Mouse (Mus musculus) lung, embryonic 14.5 days (tissue): Measurements from ENCODE around the gene Galnt4. TPM values are rescaled to one million over a fixed set of nuclear protein-coding genes. Genes with fewer than 3 reads are reported as not detected.

ENCODE experiments used
- ATAC-seq: fragments of 200-750 bp; cut with Nextera tagmentation; 2 replicates; pipeline ENCODE4 v1.8.0; 2017; ENCODE audit warnings: mild to moderate bottlenecking, moderate TSS enrichment, moderate library complexity; ENCODE audit not compliant: insufficient read depth
- DNase-seq: peaks from one replicate; pipeline ENCODE4 v3.0.0-alpha.2; 2015
- H3K27ac ChIP-seq: fragments of 300-500 bp; sonication (generic); 2 replicates; pipeline ENCODE4 v1.5.1; 2014; ENCODE audit warnings: low read depth, mild to moderate bottlenecking, moderate library complexity
- H3K27me3 ChIP-seq: fragments of 300-500 bp; sonication (generic); 2 replicates; pipeline ENCODE4 v1.6.1; 2014; ENCODE audit warnings: low read length, control low read depth; ENCODE audit not compliant: insufficient read depth
- H3K36me3 ChIP-seq: fragments of 300-500 bp; sonication (generic); 2 replicates; pipeline ENCODE4 v1.6.1; 2014; ENCODE audit warnings: control low read depth; ENCODE audit not compliant: insufficient read depth
- H3K4me1 ChIP-seq: fragments of 300-500 bp; sonication (generic); 2 replicates; pipeline ENCODE4 v1.6.1; 2014; ENCODE audit warnings: antibody characterized with exemption, control low read depth; ENCODE audit not compliant: insufficient read depth
- H3K4me2 ChIP-seq: fragments of 300-500 bp; sonication (generic); 2 replicates; pipeline ENCODE4 v1.6.1; 2014; ENCODE audit warnings: mild to moderate bottlenecking
- H3K4me3 ChIP-seq: fragments of 300-500 bp; sonication (generic); 2 replicates; pipeline ENCODE4 v1.5.1; 2014; ENCODE audit warnings: low read depth, low read length
- H3K9ac ChIP-seq: fragments of 300-500 bp; sonication (generic); 2 replicates; pipeline ENCODE4 v1.6.1; 2014
- H3K9me3 ChIP-seq: fragments of 300-500 bp; sonication (generic); 2 replicates; pipeline ENCODE4 v1.6.1; 2016; ENCODE audit warnings: low read depth, low read length, control low read depth
- CTCF ChIP-seq: IDR thresholded peaks from 2 replicates; pipeline ENCODE4 v1.5.1; 2016; ENCODE audit warnings: antibody characterized with exemption, low read depth
- WGBS: fragments of 180-500 bp; shearing (Covaris S2); extraction: QIAGEN DNeasy Blood & Tissue Kit; methylation state at CpG from one replicate; pipeline ENCODE4 v1.1.7; 2014; 5-methylcytosine and 5-hydroxymethylcytosine counted together
- polyA plus RNA-seq: library from polyadenylated mRNA; unstranded; fragments of >200 nt; fragmentation: Nextera tagmentation; extraction: Ambion mirVana; gene quantifications from 2 replicates; pipeline ENCODE4 v1.2.1, GENCODE M21; 2014

Gene Galnt4
- polyA plus RNA-seq, result 18.3 and 19.2 TPM in 2 replicates

DNA sequence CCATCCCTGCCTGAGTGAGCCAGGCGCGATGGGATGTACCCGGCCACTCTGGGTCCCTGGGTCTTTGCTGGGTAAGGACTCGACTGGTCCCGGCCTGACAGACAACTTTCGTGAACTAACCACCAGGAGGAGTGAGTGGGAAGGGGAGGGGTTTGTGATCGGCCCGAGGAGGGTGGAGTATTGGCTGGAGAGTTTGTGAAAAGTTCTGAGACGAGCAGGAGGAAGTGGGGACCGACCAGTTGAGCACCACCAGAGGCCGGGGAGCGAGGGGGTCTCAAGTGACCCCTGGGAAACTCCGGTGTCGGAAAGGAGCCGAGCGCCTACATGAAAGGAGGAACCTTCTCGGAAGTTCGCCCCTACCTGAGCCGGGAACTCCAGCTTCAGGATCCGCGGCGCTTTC, at the start of gene Galnt4:
Gene Galnt4, plus strand, starts transcription at position 196 of the 400 bp plus-strand sequence.
- peak; percentile 91 for ATAC-seq
- DNase-seq, result peak; percentile 91

DNA sequence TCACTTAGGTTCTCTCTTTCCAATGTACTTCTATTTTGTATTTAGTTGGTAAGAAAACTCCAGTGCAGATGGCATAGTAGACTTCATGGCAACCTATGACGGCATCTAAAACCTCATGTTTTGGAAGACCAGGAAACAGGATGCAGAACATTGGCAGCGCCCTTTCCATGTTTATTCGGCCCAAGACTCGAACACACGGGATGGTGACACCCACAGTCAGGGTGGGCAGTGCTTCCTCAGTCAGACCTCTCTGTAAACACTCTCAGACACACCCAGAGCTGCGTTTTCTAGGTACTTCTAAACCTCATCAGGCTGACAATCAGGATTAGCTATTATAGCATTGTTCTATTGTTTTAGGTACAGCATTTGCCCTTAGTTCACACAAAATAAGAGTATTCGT, 47.4 kb upstream of the Galnt4 start:
- Histone ChIP-seq H3K27ac (no peak overlapping the region), H3K4me2 (no peak overlapping the region), H3K36me3 (no peaks in the 10 kb centered on the region), H3K9me3 (no peaks in the 10 kb centered on the region), H3K4me1 (no peaks in the 10 kb centered on the region), H3K9ac (no peak overlapping the region), H3K27me3 (no peaks in the 10 kb centered on the region), H3K4me3 (no peak overlapping the region)
- 83% methylated on average over 7 of the region's 7 CpGs for WGBS
- no peak for ATAC-seq
- TF ChIP-seq CTCF, result no peak
- DNase-seq, result no peak

More for the DNA sequence above, at the start of gene Galnt4:
- peaks cover 9% of the 10 kb centered on the region; the same call in 1 of the 2 replicates for H3K9me3 ChIP-seq
- peak within 1 kb of the TSS; percentile 91 for H3K4me3 ChIP-seq
- no peaks in the 10 kb centered on the region for H3K4me1 ChIP-seq
- WGBS, result under 1% methylated on average over 22 of the region's 22 CpGs
- peak; percentile 85 for TF ChIP-seq CTCF
- peak within 1 kb of the TSS; percentile 83 for H3K27ac ChIP-seq
- H3K9ac ChIP-seq, result peak within 1 kb of the TSS; percentile 87
- peaks cover 19% of the 10 kb centered on the region for H3K36me3 ChIP-seq
- no peaks in the 10 kb centered on the region for H3K27me3 ChIP-seq
- peak within 1 kb of the TSS; percentile 97 for H3K4me2 ChIP-seq

DNA sequence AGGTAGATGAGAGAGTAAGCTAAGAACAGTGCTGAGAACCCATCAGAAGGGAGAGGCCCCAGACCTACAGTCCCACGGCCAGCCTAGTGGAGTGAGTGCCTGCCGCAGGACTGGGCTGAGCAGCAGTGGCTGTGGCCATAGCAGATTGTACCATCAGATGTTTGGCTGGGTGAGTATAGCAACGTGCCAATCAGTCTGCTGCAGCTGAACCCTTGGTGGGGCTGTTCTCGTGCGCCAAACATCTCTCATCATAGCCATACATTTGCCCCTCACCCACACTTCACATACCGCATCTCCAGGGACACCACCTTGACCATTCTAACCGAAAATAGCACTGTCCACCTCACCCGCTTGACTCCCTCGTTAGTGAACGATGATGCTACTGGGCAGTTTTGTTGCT, 46.5 kb upstream of the Galnt4 start:
- Histone ChIP-seq H3K27ac (no peak overlapping the region), H3K27me3 (no peaks in the 10 kb centered on the region), H3K36me3 (no peaks in the 10 kb centered on the region), H3K4me1 (no peaks in the 10 kb centered on the region), H3K4me2 (no peak overlapping the region), H3K4me3 (no peak overlapping the region), H3K9ac (no peak overlapping the region), H3K9me3 (no peaks in the 10 kb centered on the region)
- ATAC-seq (no peak), DNase-seq (no peak)
- no peak for TF ChIP-seq CTCF
- WGBS, result 84% methylated on average over 10 of the region's 10 CpGs

DNA sequence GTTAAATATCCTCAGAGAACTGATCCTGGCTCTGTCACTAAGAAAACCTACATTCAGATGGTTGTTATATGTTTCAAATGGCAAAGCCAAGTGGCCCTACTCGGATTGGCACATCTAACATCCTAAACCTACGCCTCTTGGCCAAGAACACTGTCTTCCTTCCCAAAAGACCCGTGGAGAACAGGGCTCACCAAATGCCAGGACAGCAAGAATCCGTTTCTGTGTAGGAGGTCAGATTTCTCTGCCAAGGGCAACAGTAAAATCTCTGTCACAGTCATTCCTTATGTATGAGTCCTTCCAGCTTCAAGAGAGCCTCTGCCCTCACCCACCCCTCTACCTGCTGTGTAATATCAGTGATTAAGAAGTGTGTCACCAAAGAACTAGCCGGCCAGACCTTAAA, 45.4 kb upstream of the Galnt4 start:
- DNase-seq (no peak), ATAC-seq (no peak)
- no peaks in the 10 kb centered on the region for H3K4me1 ChIP-seq
- no peaks in the 10 kb centered on the region for H3K36me3 ChIP-seq
- TF ChIP-seq CTCF, result no peak
- H3K4me2 ChIP-seq, result no peak overlapping the region
- no peak overlapping the region for H3K9ac ChIP-seq
- no peaks in the 10 kb centered on the region for H3K27me3 ChIP-seq
- H3K4me3 ChIP-seq, result no peak overlapping the region
- WGBS, result 66% methylated on average over 5 of the region's 5 CpGs
- no peak overlapping the region for H3K27ac ChIP-seq
- H3K9me3 ChIP-seq, result no peaks in the 10 kb centered on the region

DNA sequence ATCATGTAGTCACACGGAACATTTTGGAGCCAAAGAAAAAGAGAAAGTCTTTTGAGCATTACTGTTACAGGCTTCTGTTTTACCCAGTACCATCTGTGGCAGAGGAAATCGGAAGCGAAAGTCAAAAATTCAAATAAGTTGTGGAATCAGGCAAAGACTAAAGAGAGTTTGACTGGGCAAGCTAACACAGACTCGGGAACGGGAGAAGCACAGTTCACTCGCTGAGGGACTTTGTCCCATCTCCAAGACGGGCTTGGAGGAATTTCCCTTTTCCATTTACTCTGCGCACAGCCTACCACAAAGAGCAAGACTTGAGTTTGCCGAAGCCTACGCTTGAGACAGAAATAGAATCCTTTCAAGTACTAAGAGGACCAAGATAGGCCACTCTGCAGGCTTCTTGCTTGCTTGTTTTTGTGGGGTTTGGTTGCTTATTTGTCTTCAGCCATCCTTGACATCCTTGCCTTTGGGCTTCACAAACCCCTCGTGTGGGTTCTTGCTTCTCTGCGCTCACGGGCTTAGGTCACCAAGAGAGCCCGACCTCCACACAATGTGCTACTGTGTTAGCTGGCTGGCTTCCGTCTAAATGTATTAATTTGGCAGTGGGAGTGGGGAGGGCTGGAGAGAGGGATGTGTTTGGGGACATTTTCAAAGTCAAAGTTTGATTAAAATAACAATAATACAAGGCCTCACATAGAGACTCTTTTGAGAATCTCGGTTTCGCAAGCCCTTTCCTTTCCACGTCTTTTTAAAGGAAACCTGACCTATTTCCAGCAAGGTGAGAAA, 31.7 kb upstream of the Galnt4 start:
- Histone ChIP-seq H3K4me1 (no peaks in the 10 kb centered on the region), H3K4me3 (no peak overlapping the region), H3K9me3 (no peaks in the 10 kb centered on the region), H3K27ac (no peak overlapping the region), H3K36me3 (no peaks in the 10 kb centered on the region), H3K9ac (no peak overlapping the region), H3K27me3 (no peaks in the 10 kb centered on the region), H3K4me2 (no peak overlapping the region)
- WGBS, result 75% methylated on average over 18 of the region's 18 CpGs
- ATAC-seq (no peak), DNase-seq (no peak)
- no peak for TF ChIP-seq CTCF

DNA sequence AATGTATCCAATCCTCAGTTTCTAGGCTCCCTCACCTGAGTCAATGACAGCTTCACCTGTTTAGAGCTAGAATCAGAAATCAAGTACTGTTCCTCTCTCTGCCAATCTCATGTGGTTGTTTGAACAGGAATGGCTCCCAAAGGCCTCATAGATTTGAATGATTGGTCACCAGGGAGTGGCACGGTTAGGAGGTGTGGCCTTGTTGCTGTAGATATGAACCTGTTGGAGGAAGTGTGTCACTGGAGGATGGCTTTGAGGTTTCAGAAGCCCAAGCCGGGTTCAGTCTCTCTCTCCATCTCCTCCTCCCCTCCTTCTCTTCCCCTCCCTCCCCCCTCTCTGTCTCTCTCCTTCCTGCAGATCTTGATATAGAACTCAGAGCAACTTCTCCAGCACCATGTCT, 29.3 kb upstream of the Galnt4 start:
- Histone ChIP-seq H3K27me3 (no peaks in the 10 kb centered on the region), H3K9ac (no peak overlapping the region), H3K36me3 (no peaks in the 10 kb centered on the region), H3K4me1 (no peaks in the 10 kb centered on the region), H3K4me3 (no peak overlapping the region), H3K27ac (no peak overlapping the region), H3K4me2 (no peak overlapping the region), H3K9me3 (no peaks in the 10 kb centered on the region)
- DNase-seq (no peak), ATAC-seq (no peak)
- 74% methylated on average over 2 of the region's 2 CpGs for WGBS
- no peak for TF ChIP-seq CTCF

DNA sequence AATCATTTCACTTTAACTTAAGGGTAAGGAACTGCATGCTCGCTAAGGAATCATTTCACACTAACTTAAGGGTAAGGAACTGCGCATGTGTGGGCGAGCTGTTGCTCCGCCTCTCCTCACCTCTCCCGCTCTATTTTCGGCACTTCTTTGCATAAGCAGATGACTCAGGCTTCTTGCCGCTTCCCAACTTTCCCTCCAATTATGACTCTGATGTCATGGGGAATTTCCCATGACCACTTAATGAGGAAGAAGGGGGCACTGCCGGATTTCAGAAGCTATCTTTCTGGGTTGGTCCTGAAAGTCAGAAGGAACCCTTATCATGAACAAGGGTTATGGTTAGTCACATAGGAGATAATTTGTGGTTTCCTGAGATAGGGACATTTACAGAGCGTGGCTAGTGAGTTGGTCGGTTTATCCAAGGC, 26.4 kb upstream of the Galnt4 start:
- Histone ChIP-seq H3K36me3 (no peaks in the 10 kb centered on the region), H3K27ac (no peak overlapping the region), H3K4me3 (no peak overlapping the region), H3K9me3 (no peaks in the 10 kb centered on the region), H3K4me1 (no peaks in the 10 kb centered on the region), H3K27me3 (no peaks in the 10 kb centered on the region), H3K9ac (no peak overlapping the region), H3K4me2 (no peak overlapping the region)
- DNase-seq, result no peak
- no peak for TF ChIP-seq CTCF
- 77% methylated on average over 10 of the region's 10 CpGs for WGBS
- no peak for ATAC-seq
